Mouse (Mus musculus) hindbrain, embryonic 11.5 days (tissue): ENCODE measurements around the gene Minpp1. TPM values are rescaled to one million over a fixed set of nuclear protein-coding genes. Genes with fewer than 3 reads are reported as not detected.
"Not testable (repeated sequence)": the region's sequence is repeated elsewhere in the genome, so short reads cannot be mapped to it uniquely, and the experiment has no call there.

Experiments
- ATAC-seq: fragments of 200-750 bp; cut with Nextera tagmentation; 2 replicates; pipeline ENCODE4 v1.8.0; 2017; ENCODE audit warnings: mild to moderate bottlenecking, moderate TSS enrichment, moderate library complexity; ENCODE audit not compliant: low FRiP score
- DNase-seq: peaks from one replicate; pipeline ENCODE4 v3.0.0-alpha.2; 2015; ENCODE audit warnings: low spot score
- H3K27ac ChIP-seq: fragments of 300-500 bp; sonication (generic); 2 replicates; pipeline ENCODE4 v1.5.1; 2014; ENCODE audit warnings: mild to moderate bottlenecking, low read depth, low read length
- H3K27me3 ChIP-seq: fragments of 300-500 bp; sonication (generic); 2 replicates; pipeline ENCODE4 v1.6.1; 2014; ENCODE audit warnings: mild to moderate bottlenecking, low read length, moderate library complexity, mixed read lengths; ENCODE audit not compliant: control insufficient read depth, insufficient read depth
- H3K36me3 ChIP-seq: fragments of 300-500 bp; sonication (generic); 2 replicates; pipeline ENCODE4 v1.6.1; 2014; ENCODE audit warnings: mild to moderate bottlenecking, low read length, moderate library complexity, mixed read lengths; ENCODE audit not compliant: control insufficient read depth, insufficient read depth
- H3K4me1 ChIP-seq: fragments of 300-500 bp; sonication (generic); replicated peaks from 2 replicates; pipeline ENCODE4 v1.6.1; 2014; ENCODE audit warnings: low read length, mixed read lengths; ENCODE audit not compliant: control insufficient read depth, insufficient read depth
- H3K4me2 ChIP-seq: fragments of 300-500 bp; sonication (generic); replicated peaks from 2 replicates; pipeline ENCODE4 v1.6.1; 2014; ENCODE audit warnings: mild to moderate bottlenecking, low read depth, low read length
- H3K4me3 ChIP-seq: fragments of 300-500 bp; sonication (generic); 2 replicates; pipeline ENCODE4 v1.5.1; 2014; ENCODE audit warnings: low read depth, low read length
- H3K9ac ChIP-seq: fragments of 300-500 bp; sonication (generic); 2 replicates; pipeline ENCODE4 v1.6.1; 2014; ENCODE audit warnings: low read depth, low read length
- H3K9me3 ChIP-seq: fragments of 300-500 bp; sonication (generic); 2 replicates; pipeline ENCODE4 v1.6.1; 2016; ENCODE audit warnings: low read length; ENCODE audit not compliant: control insufficient read depth
- WGBS: fragments of 180-500 bp; shearing (Covaris S2); extraction: QIAGEN DNeasy Blood & Tissue Kit; methylation state at CpG from one replicate; pipeline ENCODE4 v1.1.7; 2014; 5-methylcytosine and 5-hydroxymethylcytosine counted together
- polyA plus RNA-seq: library from polyadenylated mRNA; unstranded; fragments of >200 nt; fragmentation: Nextera tagmentation; extraction: Ambion mirVana; gene quantifications from 2 replicates; pipeline ENCODE4 v1.2.1, GENCODE M21; 2014

Gene Minpp1
- polyA plus RNA-seq, 1 experiment from 2014 or later = 64.8 TPM

DNA sequence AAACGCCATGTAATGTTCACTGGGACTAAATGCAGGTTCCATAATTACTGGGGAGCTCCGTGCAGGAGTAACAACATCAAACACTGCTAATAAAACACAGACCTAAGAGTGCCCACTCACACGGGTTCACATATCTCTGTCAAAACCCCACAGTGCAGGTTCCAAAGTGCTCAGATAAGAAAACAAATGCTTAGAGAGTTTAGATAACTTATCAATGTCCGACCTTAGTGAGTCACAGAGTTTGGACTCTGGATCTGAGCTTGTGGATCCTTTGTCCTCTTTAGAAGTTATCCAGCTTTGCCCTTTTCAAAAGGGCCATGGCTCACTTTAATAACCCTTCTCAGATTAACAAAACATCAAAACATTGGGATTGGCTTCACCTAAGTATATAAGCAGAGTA, 4.1 kb upstream of the Minpp1 start:
- H3K9me3 ChIP-seq = no peaks in the 10 kb centered on the region
- H3K4me1 ChIP-seq = no peaks in the 10 kb centered on the region
- ATAC-seq = no peak
- DNase-seq = no peak
- no peak overlapping the region for H3K4me2 ChIP-seq
- H3K9ac ChIP-seq = no peak overlapping the region
- H3K27ac ChIP-seq = no peak overlapping the region
- 74% methylated on average over 4 of the region's 4 CpGs for WGBS
- H3K4me3 ChIP-seq = no peak overlapping the region
- H3K36me3 ChIP-seq = no peaks in the 10 kb centered on the region
- H3K27me3 ChIP-seq = no peaks in the 10 kb centered on the region

DNA sequence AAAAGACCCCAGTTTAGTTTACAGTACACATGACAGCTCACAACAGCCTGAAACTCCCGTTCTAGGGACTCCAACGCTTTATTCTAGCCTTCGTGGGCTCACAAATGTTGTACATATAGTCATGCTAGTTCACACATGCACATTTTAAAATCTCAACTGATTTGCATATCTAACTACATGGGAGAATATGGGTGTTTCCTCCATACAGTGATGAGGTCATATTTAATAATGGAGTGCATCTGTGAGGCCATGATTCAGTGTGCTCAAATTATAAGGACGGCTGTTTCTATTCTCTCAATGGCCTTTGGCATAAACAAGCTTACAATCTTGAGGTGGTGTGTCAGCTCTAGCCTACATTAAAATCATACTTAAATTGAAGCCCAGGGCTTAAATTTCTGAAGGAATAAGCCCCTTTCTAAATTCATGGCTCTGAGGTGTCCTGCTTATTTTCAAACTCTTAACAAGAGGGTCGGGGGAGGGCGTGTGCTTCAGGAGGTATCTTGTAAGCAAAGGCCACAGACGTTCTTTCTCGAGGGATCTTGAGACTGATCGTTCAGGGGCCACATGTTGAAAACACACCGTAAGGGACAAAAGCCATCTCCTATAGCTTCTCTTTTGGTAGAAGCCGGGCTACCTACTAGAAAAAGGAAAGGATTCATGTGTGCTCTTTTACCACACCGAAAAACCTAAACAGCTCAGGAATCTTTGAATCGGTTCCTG, 468 bp upstream of the Minpp1 start:
- Histone ChIP-seq H3K4me2 (peak overlapping the region; percentile 70), H3K4me1 (no peaks in the 10 kb centered on the region), H3K4me3 (peak overlapping the region; percentile 74), H3K9me3 (no peaks in the 10 kb centered on the region), H3K36me3 (no peaks in the 10 kb centered on the region), H3K27ac (peak overlapping the region; percentile 84; the same call in 1 of the 2 replicates), H3K9ac (peak overlapping the region; percentile 79), H3K27me3 (no peaks in the 10 kb centered on the region)
- DNase-seq = peak; percentile 2
- ATAC-seq = peak; percentile 27
- 21% methylated on average over 13 of the region's 13 CpGs for WGBS

- H3K4me3 ChIP-seq = peak overlapping the region; percentile 74
- not testable (repeated sequence) for H3K4me1 ChIP-seq, H3K27me3 ChIP-seq, H3K9me3 ChIP-seq, H3K36me3 ChIP-seq
- H3K9ac ChIP-seq = peak overlapping the region; percentile 79
- peak overlapping the region; percentile 84 for H3K27ac ChIP-seq
- ATAC-seq (peak; percentile 87), DNase-seq (peak; percentile 61)
- H3K4me2 ChIP-seq = peak overlapping the region; percentile 70
- 0% methylated on average over 38 of the region's 47 CpGs for WGBS
Measured at GRCm38 (mm10) chr19:32486106-32486724, 646 bp downstream of the Minpp1 start.

DNA sequence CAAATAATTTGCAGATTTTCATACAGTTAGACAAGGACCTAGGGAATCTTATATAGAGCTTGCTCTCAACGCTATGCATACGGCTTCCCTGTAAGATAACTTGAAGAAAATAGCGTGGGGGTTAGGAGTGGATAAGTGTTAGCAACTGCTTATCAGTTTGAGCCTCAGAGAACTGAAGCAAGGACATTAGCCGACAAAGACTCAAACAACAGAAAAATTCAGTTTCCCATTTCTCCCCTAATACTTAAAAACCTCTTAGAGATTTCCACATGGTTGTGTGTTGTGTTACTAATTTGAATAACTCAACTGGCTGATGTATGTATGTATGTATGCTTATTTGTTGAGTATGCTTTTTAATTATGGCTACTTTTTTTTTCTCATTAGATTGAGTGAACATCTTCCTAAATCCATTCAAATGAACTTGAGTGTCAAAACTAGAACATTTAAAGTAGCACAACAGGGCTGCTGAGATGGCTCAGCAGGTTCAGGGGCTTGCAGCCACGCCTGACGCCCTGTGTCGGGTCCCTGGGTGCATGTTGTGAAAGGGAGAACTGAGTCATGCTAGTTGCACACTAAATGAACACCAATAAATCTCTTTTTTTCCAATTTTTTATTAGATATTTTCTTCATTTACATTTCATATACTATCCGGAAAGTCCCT, 2.2 kb downstream of the Minpp1 start:
- H3K9ac ChIP-seq = no peak overlapping the region

GRCm38 (mm10) chr19:32489166-32489895, 3.8 kb downstream of the Minpp1 start:
- H3K9ac ChIP-seq = no peak overlapping the region
- H3K27me3 ChIP-seq = no peaks in the 10 kb centered on the region
- ATAC-seq = no peak
- no peak overlapping the region for H3K4me2 ChIP-seq
- no peak overlapping the region for H3K4me3 ChIP-seq
- H3K36me3 ChIP-seq = no peaks in the 10 kb centered on the region
- WGBS = 88% methylated on average over 12 of the region's 12 CpGs
- DNase-seq = no peak
- no peaks in the 10 kb centered on the region for H3K4me1 ChIP-seq
- H3K27ac ChIP-seq = no peak overlapping the region
- H3K9me3 ChIP-seq = no peaks in the 10 kb centered on the region

More for the DNA sequence above, 2.2 kb downstream of the Minpp1 start:
- Histone ChIP-seq H3K4me2 (no peak overlapping the region), H3K27ac (no peak overlapping the region), H3K4me3 (peak overlapping the region; percentile 74; the same call in 1 of the 2 replicates), H3K27me3 (no peaks in the 10 kb centered on the region), H3K36me3 (no peaks in the 10 kb centered on the region), H3K4me1 (no peaks in the 10 kb centered on the region), H3K9me3 (no peaks in the 10 kb centered on the region)
- DNase-seq = no peak
- ATAC-seq = no peak
- WGBS = 90% methylated on average over 8 of the region's 8 CpGs

GRCm38 (mm10) chr19:32490976-32491375, 5.4 kb downstream of the Minpp1 start:
- ATAC-seq = no peak
- no peak for DNase-seq
- Histone ChIP-seq H3K9ac (no peak overlapping the region), H3K4me1 (no peaks in the 10 kb centered on the region), H3K36me3 (no peaks in the 10 kb centered on the region), H3K27me3 (no peaks in the 10 kb centered on the region), H3K9me3 (no peaks in the 10 kb centered on the region), H3K4me3 (no peak overlapping the region), H3K4me2 (no peak overlapping the region), H3K27ac (no peak overlapping the region)
- WGBS = 76% methylated on average over 2 of the region's 2 CpGs

DNA sequence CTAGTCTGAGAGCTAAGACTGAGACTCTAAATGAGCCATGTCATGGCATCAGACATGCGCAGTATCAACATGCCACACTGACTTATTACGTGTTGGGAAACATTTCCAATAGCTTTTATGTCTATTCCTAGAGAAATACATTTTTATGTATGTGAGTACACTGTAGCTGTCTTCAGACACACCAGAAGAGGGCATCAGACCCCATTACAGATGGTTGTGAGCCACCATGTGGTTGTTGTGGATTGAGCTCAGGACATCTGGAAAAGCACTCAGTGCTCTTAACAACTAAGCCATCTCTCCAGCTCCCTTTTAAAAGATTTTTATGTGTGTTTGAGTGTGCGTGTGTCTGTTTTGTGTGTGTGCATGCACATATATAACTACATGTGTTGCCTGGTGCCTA, 6.8 kb downstream of the Minpp1 start:
- no peaks in the 10 kb centered on the region for H3K4me1 ChIP-seq
- ATAC-seq (no peak), DNase-seq (no peak)
- 91% methylated on average over 3 of the region's 3 CpGs for WGBS
- no peak overlapping the region for H3K27ac ChIP-seq
- no peaks in the 10 kb centered on the region for H3K9me3 ChIP-seq
- H3K36me3 ChIP-seq = no peaks in the 10 kb centered on the region
- no peak overlapping the region for H3K9ac ChIP-seq
- H3K27me3 ChIP-seq = no peaks in the 10 kb centered on the region
- H3K4me2 ChIP-seq = no peak overlapping the region
- no peak overlapping the region for H3K4me3 ChIP-seq

DNA sequence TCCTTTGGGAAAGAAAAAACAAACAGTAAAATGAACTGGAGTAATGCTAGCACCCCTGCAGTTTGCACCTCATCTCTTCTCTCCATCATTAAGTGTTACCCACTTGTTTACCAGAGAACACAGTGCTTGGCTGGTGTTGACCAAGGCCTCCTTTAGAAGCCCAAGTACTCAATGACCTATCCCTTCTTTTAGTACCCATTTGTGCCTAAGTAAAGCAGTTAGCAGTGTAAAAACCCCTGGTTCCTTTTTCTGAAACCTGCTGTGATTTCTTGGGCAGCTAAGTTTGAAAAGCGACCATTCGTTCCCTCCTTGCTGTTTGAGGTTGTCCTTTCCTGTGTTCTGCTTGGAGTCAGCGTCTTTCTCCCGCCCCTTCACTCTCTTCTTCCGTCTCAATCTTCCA, 7.4 kb downstream of the Minpp1 start:
- Histone ChIP-seq H3K27me3 (no peaks in the 10 kb centered on the region), H3K9me3 (no peaks in the 10 kb centered on the region), H3K9ac (no peak overlapping the region), H3K4me2 (no peak overlapping the region), H3K36me3 (no peaks in the 10 kb centered on the region), H3K27ac (no peak overlapping the region), H3K4me3 (no peak overlapping the region), H3K4me1 (no peaks in the 10 kb centered on the region)
- ATAC-seq (no peak), DNase-seq (no peak)
- 89% methylated on average over 5 of the region's 5 CpGs for WGBS
